Comparison of ENCODE assay signal across 11 mouse cellular contexts in genomic region chr16:18052322-18052721, GRCm38 (mm10). TPM values are rescaled to one million over a fixed set of nuclear protein-coding genes. Genes with fewer than 3 reads are reported as not detected.
DNase-seq lines count a peak whose midpoint lies in the region; ATAC-seq and TF ChIP-seq lines count a peak whose summit lies in the region.
"Had no signal": no experiment of that assay in that cellular context is flagged by ENCODE, and none has a peak within 500 bp of the region (broad histone marks: within the 10 kb centered on the region; RNA-seq: fewer than 3 reads in every experiment).

No protein-coding gene starts in this region.

- no peak overlapping the region for H3K9ac ChIP-seq in kidney, postnatal 0 days (ENCODE audit: low read depth, low read length)
- H3K9ac ChIP-seq in hindbrain, embryonic 13.5 days: no peak overlapping the region
- H3K9ac ChIP-seq in midbrain, embryonic 16.5 days (ENCODE audit: low read depth, low read length): no peak overlapping the region; the same call in 1 of the 2 replicates
- H3K9ac ChIP-seq: limb, embryonic 15.5 days had no signal

- no peaks in the 10 kb centered on the region for H3K27me3 ChIP-seq in kidney, postnatal 0 days (ENCODE audit: insufficient read depth, low read length)
- no peaks in the 10 kb centered on the region for H3K27me3 ChIP-seq in Patski
- peaks cover 13% of the 10 kb centered on the region for H3K27me3 ChIP-seq in hindbrain, embryonic 13.5 days
- no peaks in the 10 kb centered on the region; the same call in 1 of the 2 replicates for H3K27me3 ChIP-seq in midbrain, embryonic 16.5 days (ENCODE audit: control insufficient read depth, insufficient read depth, low read depth, low read length)

- WGBS in kidney, postnatal 0 days: 50% methylated on average over 7 of the region's 7 CpGs
- WGBS in hindbrain, embryonic 13.5 days: 58% methylated on average over 7 of the region's 7 CpGs
- WGBS in midbrain, embryonic 16.5 days: 57% methylated on average over 7 of the region's 7 CpGs

- H3K36me3 ChIP-seq in kidney, postnatal 0 days (ENCODE audit: insufficient read depth, low read length): no peaks in the 10 kb centered on the region
- H3K36me3 ChIP-seq in hindbrain, embryonic 13.5 days: no peaks in the 10 kb centered on the region
- H3K36me3 ChIP-seq in midbrain, embryonic 16.5 days (ENCODE audit: control insufficient read depth, insufficient read depth, low read length): no peaks in the 10 kb centered on the region
- H3K36me3 ChIP-seq: heart, embryonic 10.5 days; limb, embryonic 15.5 days had no signal

- in situ Hi-C loops in Patski (cut with MboI; ENCODE audit: low pct_unique_long_range_greater_than_20kb): loop anchor here (5.0 kb wide), 1 partner anchor 160 kb away; no protein-coding TSS in a partner anchor

- no peak overlapping the region for H3K4me3 ChIP-seq in kidney, postnatal 0 days (replicated peaks; ENCODE audit: low read depth, low read length)
- H3K4me3 ChIP-seq in hindbrain, embryonic 13.5 days: no peak overlapping the region
- no peak overlapping the region for H3K4me3 ChIP-seq in midbrain, embryonic 16.5 days (ENCODE audit: low read depth, low read length)
- H3K4me3 ChIP-seq: myocyte had no signal

- no peak for DNase-seq in kidney, postnatal 0 days (ENCODE audit: low spot score)
- no peak for DNase-seq in kidney, postnatal 4 days
- DNase-seq in Patski (ENCODE audit: low read depth, low spot score): no peak
- no peak for DNase-seq in urinary bladder, postnatal 4 days (ENCODE audit: low spot score in 2 of 2)
- DNase-seq in frontal cortex, postnatal 10 days (ENCODE audit: low spot score in 2 of 2): no peak

- no peak for TF ChIP-seq CTCF in kidney, postnatal 0 days (IDR thresholded peaks at IDR 0.05; ENCODE audit: low read depth)
- no peak for TF ChIP-seq CTCF in Patski (IDR thresholded peaks at IDR 0.05)

- POLR2A ChIA-PET in Patski (lab: Charles Lee): no interaction called here

- H3K4me1 ChIP-seq in kidney, postnatal 0 days (replicated peaks; ENCODE audit: insufficient read depth, low read length): no peaks in the 10 kb centered on the region
- peaks cover 3% of the 10 kb centered on the region for H3K4me1 ChIP-seq in hindbrain, embryonic 13.5 days (replicated peaks)
- H3K4me1 ChIP-seq in midbrain, embryonic 16.5 days (ENCODE audit: control insufficient read depth, insufficient read depth, low read length): peaks cover 4% of the 10 kb centered on the region

- peak; percentile 27; the same call in 1 of the 2 replicates for ATAC-seq in kidney, postnatal 0 days (replicated peaks; ENCODE audit: low FRiP score, low read depth)
- peak; percentile 12 for ATAC-seq in Patski
- peak; percentile 30 for ATAC-seq in hindbrain, embryonic 13.5 days (ENCODE audit: low FRiP score)
- ATAC-seq in midbrain, embryonic 16.5 days: peak; percentile 41; the same call in 1 of the 2 replicates
- no peak for ATAC-seq in inflammation-experienced regulatory T-cells, adult 6 months

- H3K4me2 ChIP-seq in kidney, postnatal 0 days (ENCODE audit: low read length): no peak overlapping the region
- H3K4me2 ChIP-seq in hindbrain, embryonic 13.5 days: no peak overlapping the region
- H3K4me2 ChIP-seq in midbrain, embryonic 16.5 days (ENCODE audit: low read length): no peak overlapping the region

- CTCF ChIA-PET in Patski (lab: Charles Lee): interaction anchor here (1.1 to 3.1 kb wide), 4 partner anchors 11 to 160 kb away, joined by 3 to 16 read pairs (median 4); no protein-coding TSS in a partner anchor

- H3K27ac ChIP-seq in kidney, postnatal 0 days: no peak overlapping the region
- H3K27ac ChIP-seq in hindbrain, embryonic 13.5 days: no peak overlapping the region
- H3K27ac ChIP-seq in midbrain, embryonic 16.5 days (ENCODE audit: low read length): no peak overlapping the region
- H3K27ac ChIP-seq: limb, embryonic 15.5 days had no signal

- no peaks in the 10 kb centered on the region for H3K9me3 ChIP-seq in kidney, postnatal 0 days (replicated peaks; ENCODE audit: low read length)
- H3K9me3 ChIP-seq in hindbrain, embryonic 13.5 days: no peaks in the 10 kb centered on the region
- no peaks in the 10 kb centered on the region for H3K9me3 ChIP-seq in midbrain, embryonic 16.5 days (replicated peaks; ENCODE audit: control insufficient read depth, low read length, poor library complexity, severe bottlenecking)
- H3K9me3 ChIP-seq: heart, embryonic 10.5 days; limb, embryonic 15.5 days had no signal

RNA-seq across cellular contexts. Expression of gene Dgcr6, which starts 0.3 kb away (rescaled TPM):
- polyA plus RNA-seq in kidney, postnatal 0 days (2015; fragmentation: Nextera tagmentation; extraction: Ambion mirVana): 111 and 115 TPM in 2 replicates
- 59.5 TPM for polyA plus RNA-seq in Patski (2021)
- 167 and 179 TPM in 2 replicates for polyA plus RNA-seq in hindbrain, embryonic 13.5 days (2015; fragmentation: Nextera tagmentation; extraction: Ambion mirVana)
- polyA plus RNA-seq in midbrain, embryonic 16.5 days (2015; fragmentation: Nextera tagmentation; extraction: Ambion mirVana): 155 and 157 TPM in 2 replicates
- polyA plus RNA-seq in inflammation-experienced regulatory T-cells, adult 6 months (2017; shearing (Covaris generic)): 10 to 100 TPM; 11.5 to 19.1 (median 15.0) TPM

RNA-seq across cellular contexts. Expression of gene Prodh, which starts 37.7 kb away (rescaled TPM):
- 19.2 and 20.3 TPM in 2 replicates for polyA plus RNA-seq in kidney, postnatal 0 days (2015; fragmentation: Nextera tagmentation; extraction: Ambion mirVana)
- polyA plus RNA-seq in Patski (2021): 1.3 TPM
- 4.8 TPM in 2 replicates for polyA plus RNA-seq in hindbrain, embryonic 13.5 days (2015; fragmentation: Nextera tagmentation; extraction: Ambion mirVana)
- 3.6 and 4.1 TPM in 2 replicates for polyA plus RNA-seq in midbrain, embryonic 16.5 days (2015; fragmentation: Nextera tagmentation; extraction: Ambion mirVana)
- 1 to 10 TPM; 1.1 to 5.3 (median 4.2) TPM for polyA plus RNA-seq in inflammation-experienced regulatory T-cells, adult 6 months (2017; shearing (Covaris generic))
